Mouse (Mus musculus) MEL (cell line): ENCODE results near the gene Tkt. TPM values are rescaled to one million over a fixed set of nuclear protein-coding genes. Genes with fewer than 3 reads are reported as not detected.

Experiments
- DNase-seq: peaks from one replicate; pipeline ENCODE4 v3.0.0; 2011; ENCODE audit warnings: low read depth, low spot score
- H3K27ac ChIP-seq: 2 replicates; pipeline ENCODE4 v1.5.1; 2012; ENCODE audit warnings: low read depth, mild to moderate bottlenecking, control low read depth, low read length, moderate library complexity; ENCODE audit not compliant: control insufficient read depth
- H3K27me3 ChIP-seq, 2 experiments: fragments of 150-350 bp in 1 of 2; sonication (generic) in 1 of 2; 2 replicates each; pipeline ENCODE4 v1.6.1; 2012; ENCODE audit warnings: low read length in 2 of 2, mild to moderate bottlenecking in 2 of 2, improper control_type of control experiment in 1 of 2, moderate library complexity in 1 of 2; ENCODE audit not compliant: insufficient read depth in 2 of 2, control insufficient read depth in 1 of 2
- H3K36me3 ChIP-seq, 2 experiments: 2 replicates each; pipeline ENCODE4 v1.6.1; 2012 to 2014; ENCODE audit warnings: low read length in 2 of 2, improper control_type of control experiment in 1 of 2, inconsistent platforms in 1 of 2, mild to moderate bottlenecking in 1 of 2; ENCODE audit not compliant: insufficient read depth in 2 of 2, control insufficient read depth in 1 of 2
- H3K4me1 ChIP-seq, 2 experiments: fragments of 150-350 bp in 1 of 2; sonication (generic) in 1 of 2; 2 replicates each; pipeline ENCODE4 v1.6.1; 2012; ENCODE audit warnings: low read length in 2 of 2, improper control_type of control experiment in 1 of 2, mild to moderate bottlenecking in 1 of 2; ENCODE audit not compliant: insufficient read depth in 2 of 2, control insufficient read depth in 1 of 2
- H3K4me3 ChIP-seq, 2 experiments: fragments of 150-350 bp in 1 of 2; sonication (generic) in 1 of 2; 2 replicates each; pipeline ENCODE4 v1.5.1; 2012; ENCODE audit warnings: low read depth in 2 of 2, low read length in 2 of 2, mild to moderate bottlenecking in 2 of 2, moderate library complexity in 2 of 2, control low read depth in 1 of 2, improper control_type of control experiment in 1 of 2; ENCODE audit not compliant: control insufficient read depth in 1 of 2, insufficient read depth in 1 of 2
- H3K79me2 ChIP-seq: 2 replicates; pipeline ENCODE4 v1.6.1; 2012; ENCODE audit warnings: mild to moderate bottlenecking, low read length, moderate library complexity; ENCODE audit not compliant: control insufficient read depth, poor library complexity, insufficient read depth
- H3K9ac ChIP-seq: 2 replicates; pipeline ENCODE4 v1.6.1; 2012; ENCODE audit warnings: low read depth, mild to moderate bottlenecking, control low read depth, low read length, moderate library complexity; ENCODE audit not compliant: control insufficient read depth, poor library complexity, severe bottlenecking
- H3K9me3 ChIP-seq: fragments of 150-350 bp; sonication (generic); replicated peaks from 2 replicates; pipeline ENCODE4 v1.6.1; 2012; ENCODE audit warnings: mild to moderate bottlenecking, low read length, improper control_type of control experiment, moderate library complexity; ENCODE audit not compliant: insufficient read depth
- BHLHE40 ChIP-seq: IDR thresholded peaks from 2 replicates; pipeline ENCODE4 v1.6.1; 2012; ENCODE audit warnings: low read depth, mild to moderate bottlenecking, inconsistent platforms, low read length, improper control_type of control experiment, borderline replicate concordance
- CHD2 ChIP-seq: IDR thresholded peaks from 2 replicates; pipeline ENCODE4 v1.6.1; 2011; ENCODE audit warnings: low read length, improper control_type of control experiment
- E2F4 ChIP-seq: IDR thresholded peaks from 2 replicates; pipeline ENCODE4 v1.6.1; 2011; ENCODE audit warnings: low read depth, low read length, improper control_type of control experiment, borderline replicate concordance
- EP300 ChIP-seq, 2 experiments: IDR thresholded peaks; 2 replicates each; pipeline ENCODE4 v1.6.1; 2011; ENCODE audit warnings: improper control_type of control experiment in 2 of 2, low read length in 2 of 2, low read depth in 1 of 2, mild to moderate bottlenecking in 1 of 2
- GATA1 ChIP-seq: IDR thresholded peaks from 2 replicates; pipeline ENCODE4 v1.6.1; 2011; ENCODE audit warnings: low read depth, low read length, improper control_type of control experiment
- HCFC1 ChIP-seq: IDR thresholded peaks from 2 replicates; pipeline ENCODE4 v1.6.1; 2012; ENCODE audit warnings: low read depth, mild to moderate bottlenecking, inconsistent platforms, low read length, improper control_type of control experiment, moderate library complexity
- MAZ ChIP-seq: IDR thresholded peaks from 2 replicates; pipeline ENCODE4 v1.6.1; 2012; ENCODE audit warnings: low read depth, mild to moderate bottlenecking, inconsistent platforms, low read length, improper control_type of control experiment
- MEF2A ChIP-seq: IDR thresholded peaks from 2 replicates; pipeline ENCODE4 v1.6.1; 2014; ENCODE audit warnings: low read depth, mild to moderate bottlenecking, inconsistent platforms, low read length, improper control_type of control experiment; ENCODE audit not compliant: poor library complexity, insufficient replicate concordance, severe bottlenecking; ENCODE audit errors: extremely low read depth
- MXI1 ChIP-seq: IDR thresholded peaks from 2 replicates; pipeline ENCODE4 v1.6.1; 2011; ENCODE audit warnings: mild to moderate bottlenecking, low read depth, low read length, improper control_type of control experiment
- MYB ChIP-seq: IDR thresholded peaks from 2 replicates; pipeline ENCODE4 v1.6.1; 2011; ENCODE audit warnings: mild to moderate bottlenecking, low read depth, low read length, improper control_type of control experiment
- MYC ChIP-seq: IDR thresholded peaks from 2 replicates; pipeline ENCODE4 v1.6.1; 2011; ENCODE audit warnings: low read depth, mild to moderate bottlenecking, low read length, improper control_type of control experiment, moderate library complexity
- NELFE ChIP-seq: IDR thresholded peaks from 2 replicates; pipeline ENCODE4 v1.6.1; 2011; ENCODE audit warnings: low read depth, low read length, improper control_type of control experiment
- POLR2A ChIP-seq, 2 experiments: IDR thresholded peaks; 2 replicates each; pipeline ENCODE4 v1.6.1; 2011 to 2012; ENCODE audit warnings: low read length in 2 of 2, mild to moderate bottlenecking in 2 of 2, control low read depth in 1 of 2, improper control_type of control experiment in 1 of 2, low read depth in 1 of 2, moderate library complexity in 1 of 2; ENCODE audit not compliant: control insufficient read depth in 1 of 2, insufficient read depth in 1 of 2, poor library complexity in 1 of 2
- POLR2AphosphoS2 ChIP-seq: IDR thresholded peaks from 2 replicates; pipeline ENCODE4 v1.6.1; 2011; ENCODE audit warnings: low read length, improper control_type of control experiment
- RAD21 ChIP-seq: IDR thresholded peaks from 2 replicates; pipeline ENCODE4 v1.6.1; 2011; ENCODE audit warnings: mild to moderate bottlenecking, low read depth, low read length, improper control_type of control experiment
- RCOR1 ChIP-seq: IDR thresholded peaks from 2 replicates; pipeline ENCODE4 v1.6.1; 2012; ENCODE audit warnings: low read depth, mild to moderate bottlenecking, inconsistent platforms, low read length, improper control_type of control experiment
- TAL1 ChIP-seq: IDR thresholded peaks from 2 replicates; pipeline ENCODE4 v1.6.1; 2012; ENCODE audit warnings: mild to moderate bottlenecking, inconsistent platforms, low read length, moderate library complexity, mixed read lengths
- TBP ChIP-seq: IDR thresholded peaks from 2 replicates; pipeline ENCODE4 v1.8.0; 2011; ENCODE audit warnings: low read depth, low read length, improper control_type of control experiment
- TCF12 ChIP-seq: IDR thresholded peaks from 2 replicates; pipeline ENCODE4 v1.6.1; 2014; ENCODE audit warnings: low read depth, mild to moderate bottlenecking, inconsistent platforms, low read length, improper control_type of control experiment, moderate library complexity
- UBTF ChIP-seq: IDR thresholded peaks from 2 replicates; pipeline ENCODE4 v1.6.1; 2012; ENCODE audit warnings: low read depth, mild to moderate bottlenecking, inconsistent platforms, low read length, improper control_type of control experiment, moderate library complexity, borderline replicate concordance; ENCODE audit not compliant: insufficient read depth
- USF2 ChIP-seq, 2 experiments: IDR thresholded peaks; 2 replicates each; pipeline ENCODE4 v1.6.1; 2011 to 2012; ENCODE audit warnings: improper control_type of control experiment in 2 of 2, low read length in 2 of 2, borderline replicate concordance in 1 of 2, inconsistent platforms in 1 of 2, low read depth in 1 of 2, mild to moderate bottlenecking in 1 of 2; ENCODE audit not compliant: insufficient read depth in 1 of 2
- ZKSCAN1 ChIP-seq: IDR thresholded peaks from 2 replicates; pipeline ENCODE4 v1.6.1; 2012; ENCODE audit warnings: low read depth, mild to moderate bottlenecking, inconsistent platforms, low read length, improper control_type of control experiment, moderate library complexity
- ZNF384 ChIP-seq: IDR thresholded peaks from 2 replicates; pipeline ENCODE4 v1.6.1; 2012; ENCODE audit warnings: low read depth, mild to moderate bottlenecking, inconsistent platforms, low read length, improper control_type of control experiment
- polyA plus RNA-seq, 2 experiments: library from polyadenylated mRNA; stranded (reverse) in 1 of 2; unstranded in 1 of 2; fragments of >175 nt in 1 of 2; fragments of >200 nt in 1 of 2; gene quantifications; 2 replicates each; pipeline versions ENCODE4 v1.2.1 to v1.2.4; 2012; ENCODE audit warnings: low replicate concordance in 2 of 2, low read depth in 1 of 2; ENCODE audit not compliant: insufficient read length in 2 of 2, insufficient read depth in 1 of 2, missing spikeins in 1 of 2
- total RNA-seq: library from RNA; depleted of rRNA; stranded (reverse); fragments of 300-350 nt; gene quantifications from 2 replicates; pipeline ENCODE4 v1.2.3, GENCODE M21; 2012

The Tkt gene
- total and polyA plus RNA-seq, 3 experiments = 115 to 1,273 (median 640) TPM

DNA sequence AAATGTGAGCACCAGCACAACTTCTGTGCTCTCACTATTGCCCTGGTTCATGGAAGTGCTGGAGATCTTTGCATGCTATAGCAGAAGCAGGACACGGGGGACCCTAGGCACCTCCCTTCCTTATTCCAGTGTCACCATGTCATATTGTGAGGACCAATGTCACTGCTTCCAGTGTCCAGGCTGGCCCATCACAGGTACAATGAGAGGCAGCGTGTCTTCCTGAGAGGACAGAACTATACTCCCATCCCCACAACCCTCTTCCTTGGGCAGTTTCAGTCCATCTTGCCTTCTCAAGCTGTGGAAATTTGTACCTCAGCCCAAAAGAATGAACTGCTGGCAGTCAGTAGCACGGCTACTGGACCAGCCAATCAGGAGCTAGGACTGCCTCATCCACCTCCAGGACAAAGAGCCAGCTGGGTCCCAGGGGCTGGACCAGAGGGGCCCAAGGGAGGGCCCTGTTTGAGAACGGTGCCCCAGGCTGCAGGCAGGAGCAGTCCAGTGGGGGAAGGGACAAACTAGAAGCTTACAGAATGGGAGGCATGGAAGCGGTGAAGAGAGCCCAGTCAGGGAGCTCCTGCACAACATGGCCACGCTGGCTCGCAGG is 46.0 kb downstream of the Tkt start:
- Histone ChIP-seq H3K27me3 (no peaks in the 10 kb centered on the region), H3K27ac (no peak overlapping the region), H3K9ac (no peak overlapping the region), H3K4me1 (0 out of 4 replicates have a peak, but pooled peaks cover 0 to 3% of the 10 kb centered on the region in 2 experiments), H3K79me2 (no peaks in the 10 kb centered on the region), H3K36me3 (peaks cover 0 to 2% of the 10 kb centered on the region in 2 experiments; a peak in 1 of 4 replicates), H3K9me3 (no peaks in the 10 kb centered on the region), H3K4me3 (no peak overlapping the region)
- no peak for DNase-seq
- TF ChIP-seq EP300 (IDR thresholded peaks at IDR 0.05; ENCODE audit: low read depth in 1 of 2, low read length in 2 of 2) (no peak), UBTF (no peak), NELFE (no peak), RCOR1 (no peak), GATA1 (no peak)

DNA sequence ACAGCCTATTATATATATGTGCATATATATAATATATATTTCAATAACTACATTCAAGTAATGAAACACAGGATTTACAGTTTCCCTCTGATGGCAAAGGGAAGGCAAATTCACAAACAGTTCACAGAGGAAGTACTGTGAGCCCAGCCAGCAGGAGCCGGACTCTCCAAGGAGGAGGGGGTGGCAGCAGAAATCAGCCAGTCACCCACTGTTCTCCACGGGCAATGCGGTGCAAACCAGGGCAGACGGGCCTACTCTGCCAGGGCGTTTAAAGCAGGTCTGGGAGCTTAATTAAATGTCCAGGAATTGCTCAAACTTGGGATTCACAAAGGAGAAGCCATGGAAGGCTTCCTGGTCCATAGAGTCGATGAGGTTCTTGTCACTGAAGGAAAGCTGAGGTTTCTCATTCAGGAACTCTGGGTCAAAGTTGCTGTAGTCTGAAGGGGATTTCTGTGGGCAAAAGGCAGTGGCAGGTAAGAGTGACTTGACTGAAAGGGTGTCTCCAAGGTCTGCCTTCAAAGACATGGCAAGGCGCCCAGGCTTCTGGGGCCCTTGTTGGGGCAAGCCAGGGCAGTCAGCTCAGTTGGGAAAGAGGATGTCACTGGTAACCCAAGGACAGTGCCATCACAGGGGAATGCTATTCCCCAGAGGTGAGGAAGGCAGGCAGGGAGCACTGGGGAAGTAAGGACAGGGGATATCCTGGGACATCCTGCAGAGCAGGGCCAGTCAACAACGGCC is 47.6 kb downstream of the Tkt start:
- no peaks in the 10 kb centered on the region for H3K9me3 ChIP-seq
- H3K4me3 ChIP-seq = no peak overlapping the region
- DNase-seq = no peak
- H3K79me2 ChIP-seq = no peaks in the 10 kb centered on the region
- TF ChIP-seq E2F4 (no peak), POLR2AphosphoS2 (no peak), ZNF384 (no peak), GATA1 (no peak), UBTF (no peak), HCFC1 (no peak)
- no peak overlapping the region for H3K27ac ChIP-seq
- H3K9ac ChIP-seq = no peak overlapping the region
- no peaks in the 10 kb centered on the region for H3K27me3 ChIP-seq
- peaks cover 0 to 2% of the 10 kb centered on the region in 2 experiments; a peak in 1 of 4 replicates for H3K36me3 ChIP-seq
- H3K4me1 ChIP-seq = 0 out of 4 replicates have a peak, but pooled peaks cover 0 to 3% of the 10 kb centered on the region in 2 experiments

DNA sequence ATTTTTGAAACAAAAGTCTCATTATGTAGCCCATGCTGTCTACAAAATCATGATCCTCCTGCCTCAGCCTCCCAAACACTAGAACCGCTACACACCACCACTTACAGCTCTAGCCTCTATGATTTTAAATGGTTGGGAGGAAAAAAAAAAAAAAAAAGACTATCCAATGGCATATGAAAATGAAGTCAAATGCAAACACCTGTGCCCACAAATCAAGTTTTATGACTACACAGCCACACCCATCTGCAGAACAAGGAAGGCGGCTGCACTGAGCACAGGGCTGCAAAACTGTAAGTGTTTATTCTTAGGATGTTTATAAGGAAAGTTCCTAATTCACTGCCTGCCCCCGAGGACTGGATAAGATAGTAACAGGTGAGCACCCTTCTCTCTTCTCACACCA is 48.2 kb downstream of the Tkt start:
- no peaks in the 10 kb centered on the region for H3K79me2 ChIP-seq
- H3K4me1 ChIP-seq = 0 out of 4 replicates have a peak, but pooled peaks cover 0 to 3% of the 10 kb centered on the region in 2 experiments
- TF ChIP-seq MYC = no peak
- TF ChIP-seq TAL1 = no peak
- TF ChIP-seq ZKSCAN1 = no peak
- TF ChIP-seq BHLHE40 = no peak
- no peak for TF ChIP-seq MEF2A
- no peak for TF ChIP-seq POLR2A (IDR thresholded peaks at IDR 0.05; ENCODE audit: control insufficient read depth in 1 of 2, insufficient read depth in 1 of 2, low read depth in 1 of 2, low read length in 2 of 2, poor library complexity in 1 of 2)
- TF ChIP-seq CHD2 = no peak
- no peak for TF ChIP-seq MYB
- TF ChIP-seq RAD21 = no peak
- no peak for TF ChIP-seq MAZ
- TF ChIP-seq MXI1 = no peak
- TF ChIP-seq POLR2AphosphoS2 = no peak
- no peak for TF ChIP-seq ZNF384
- no peak for TF ChIP-seq TCF12
- TF ChIP-seq HCFC1 = no peak
- no peak for TF ChIP-seq TBP
- no peak for TF ChIP-seq E2F4
- TF ChIP-seq USF2 (IDR thresholded peaks at IDR 0.05; ENCODE audit: borderline replicate concordance in 1 of 2, insufficient read depth in 1 of 2, low read depth in 1 of 2, low read length in 2 of 2) = no peak
- H3K9ac ChIP-seq = no peak overlapping the region
- no peak overlapping the region for H3K27ac ChIP-seq
- no peak for DNase-seq
- no peak overlapping the region for H3K4me3 ChIP-seq
- no peaks in the 10 kb centered on the region for H3K27me3 ChIP-seq
- H3K36me3 ChIP-seq = peaks cover 0 to 3% of the 10 kb centered on the region in 2 experiments; a peak in 2 of 4 replicates
- H3K9me3 ChIP-seq = no peaks in the 10 kb centered on the region
